Mouse (Mus musculus) heart, adult 2 months (tissue): ENCODE results near the gene D930007J09Rik. TPM values are rescaled to one million over a fixed set of nuclear protein-coding genes. Genes with fewer than 3 reads are reported as not detected.

Experiments used
- DNase-seq, 2 experiments: peaks; one replicate each; pipeline ENCODE4 v3.0.0; 2021
- H3K27ac ChIP-seq: fragments of 200-600 bp; 2 replicates; pipeline ENCODE4 v1.8.1; 2022
- H3K27me3 ChIP-seq: fragments of 200-500 bp; 2 replicates; pipeline ENCODE4 v1.6.1; 2012; ENCODE audit warnings: mild to moderate bottlenecking, low read length, inconsistent platforms, mixed read lengths; ENCODE audit not compliant: control insufficient read depth, insufficient read depth
- H3K36me3 ChIP-seq: fragments of 200-500 bp; 2 replicates; pipeline ENCODE4 v1.6.1; 2012; ENCODE audit warnings: low read length, inconsistent platforms; ENCODE audit not compliant: control insufficient read depth, insufficient read depth
- H3K4me1 ChIP-seq: fragments of 200-500 bp; 2 replicates; pipeline ENCODE4 v1.6.1; 2011; ENCODE audit warnings: low read length; ENCODE audit not compliant: control insufficient read depth, insufficient read depth
- H3K4me3 ChIP-seq: fragments of 200-600 bp; 2 replicates; pipeline ENCODE4 v1.8.1; 2022
- H3K79me2 ChIP-seq: fragments of 200-500 bp; replicated peaks from 2 replicates; pipeline ENCODE4 v1.6.1; 2012; ENCODE audit warnings: mild to moderate bottlenecking, inconsistent platforms, low read length, moderate library complexity, mixed read lengths; ENCODE audit not compliant: control insufficient read depth, insufficient read depth
- H3K9ac ChIP-seq: fragments of 200-500 bp; 2 replicates; pipeline ENCODE4 v1.6.1; 2012; ENCODE audit warnings: low read depth, mild to moderate bottlenecking, control low read depth, inconsistent platforms, low read length, mixed read lengths
- CTCF ChIP-seq: fragments of 200-600 bp; IDR thresholded peaks from 2 replicates; pipeline ENCODE4 v1.8.1; 2022; ENCODE audit warnings: antibody characterized with exemption, mild to moderate bottlenecking, moderate library complexity
- EP300 ChIP-seq: fragments of 200-500 bp; IDR thresholded peaks from 2 replicates; pipeline ENCODE4 v1.6.1; 2011; ENCODE audit warnings: low read depth, low read length, control low read depth; ENCODE audit not compliant: insufficient read depth
- POLR2A ChIP-seq: fragments of 200-500 bp; IDR thresholded peaks from 2 replicates; pipeline ENCODE4 v1.6.1; 2011; ENCODE audit warnings: mild to moderate bottlenecking, low read depth, low read length, control low read depth; ENCODE audit not compliant: insufficient read depth
- WGBS: fragments of 180-500 bp; shearing (Covaris S2); methylation state at CpG from one replicate; pipeline ENCODE4 v1.1.7; 2018; 5-methylcytosine and 5-hydroxymethylcytosine counted together
- intact Hi-C: fragments of 180-260 bp; cut with DNase I; formaldehyde crosslinking; loops from one replicate; pipeline ENCODE4 v1.15.1; 2025
- polyA plus RNA-seq: library from polyadenylated mRNA; depleted of rRNA; stranded (reverse); fragments of >200 nt; gene quantifications from 2 replicates; pipeline ENCODE4 v1.2.3, GENCODE M21; 2012
- total RNA-seq, 2 experiments: library from RNA; stranded (reverse); gene quantifications; 2 replicates each; pipeline ENCODE4 v1.2.3; 2021

Gene D930007J09Rik
- total and polyA plus RNA-seq, 3 experiments = not detected

DNA sequence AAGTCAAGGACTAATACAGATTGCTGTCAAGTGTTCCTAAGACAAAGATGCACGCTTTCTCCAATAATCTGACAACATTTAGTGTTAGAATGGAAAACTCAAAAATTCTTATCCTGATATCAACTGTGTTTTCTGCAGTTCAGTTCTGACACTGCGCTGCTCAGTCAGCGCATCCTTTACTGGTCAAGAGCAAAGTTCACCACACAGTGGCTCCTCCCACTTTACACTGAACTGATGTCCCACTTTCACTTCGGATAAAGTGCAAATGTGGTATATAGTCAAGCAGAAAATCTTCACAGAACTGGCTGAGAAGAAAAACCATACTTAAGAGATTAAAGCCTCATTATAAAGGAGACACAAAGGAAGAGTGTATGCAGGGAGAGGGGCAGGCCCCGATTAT is 7.5 kb downstream of the D930007J09Rik start:
- H3K79me2 ChIP-seq = no peaks in the 10 kb centered on the region
- no peak overlapping the region for H3K4me3 ChIP-seq
- no peaks in the 10 kb centered on the region for H3K4me1 ChIP-seq
- no peak overlapping the region for H3K9ac ChIP-seq
- no peaks in the 10 kb centered on the region for H3K27me3 ChIP-seq
- TF ChIP-seq POLR2A (no peak), CTCF (no peak), EP300 (no peak)
- H3K27ac ChIP-seq = peak overlapping the region; percentile 66
- 86% methylated on average over 5 of the region's 5 CpGs for WGBS
- no peaks in the 10 kb centered on the region for H3K36me3 ChIP-seq
- intact Hi-C loops = no loop called here
- DNase-seq = no peak

- peak overlapping the region; percentile 66 for H3K27ac ChIP-seq
Observed at GRCm38 (mm10) chr13:32794619-32795018, 8.0 kb downstream of the D930007J09Rik start.

DNA sequence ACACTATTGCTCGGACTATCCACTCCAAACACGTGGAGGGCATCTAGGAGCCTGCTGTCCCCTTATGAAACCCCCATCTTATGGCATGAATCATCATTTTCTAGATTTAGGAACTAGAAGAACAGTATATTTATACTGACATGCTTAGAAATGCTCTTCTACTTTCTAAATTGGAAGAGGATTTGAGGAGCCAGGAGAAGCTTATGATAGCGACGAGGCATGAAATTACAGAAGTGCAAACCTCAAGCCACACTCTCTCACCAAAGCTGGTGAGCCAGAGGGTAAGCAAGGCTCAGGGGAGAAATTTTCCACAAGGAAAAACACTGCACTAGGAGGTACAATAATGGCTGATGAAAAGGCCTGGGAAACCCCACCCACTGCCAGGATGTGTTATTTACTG is 12.9 kb downstream of the D930007J09Rik start:
- no peaks in the 10 kb centered on the region for H3K27me3 ChIP-seq
- no peaks in the 10 kb centered on the region for H3K4me1 ChIP-seq
- no peaks in the 10 kb centered on the region for H3K79me2 ChIP-seq
- WGBS = 76% methylated on average over 4 of the region's 4 CpGs
- H3K27ac ChIP-seq = no peak overlapping the region
- H3K9ac ChIP-seq = no peak overlapping the region
- intact Hi-C loops = no loop called here
- DNase-seq = no peak
- no peaks in the 10 kb centered on the region for H3K36me3 ChIP-seq
- TF ChIP-seq POLR2A (no peak), EP300 (no peak), CTCF (no peak)
- H3K4me3 ChIP-seq = no peak overlapping the region

More at GRCm38 (mm10) chr13:32794619-32795018, 8.0 kb downstream of the D930007J09Rik start:
- Histone ChIP-seq H3K79me2 (no peaks in the 10 kb centered on the region), H3K9ac (no peak overlapping the region), H3K27me3 (no peaks in the 10 kb centered on the region), H3K4me3 (no peak overlapping the region), H3K36me3 (no peaks in the 10 kb centered on the region), H3K4me1 (no peaks in the 10 kb centered on the region)
- WGBS = 33% methylated on average over 2 of the region's 2 CpGs
- peak; percentile 97 for TF ChIP-seq EP300
- no peak for TF ChIP-seq CTCF
- no peak for TF ChIP-seq POLR2A
- intact Hi-C loops = no loop called here
- DNase-seq = peak; percentile 42 to 80

- Histone ChIP-seq H3K36me3 (no peaks in the 10 kb centered on the region), H3K79me2 (no peaks in the 10 kb centered on the region), H3K4me1 (no peaks in the 10 kb centered on the region), H3K9ac (no peak overlapping the region), H3K27ac (no peak overlapping the region), H3K27me3 (no peaks in the 10 kb centered on the region), H3K4me3 (no peak overlapping the region)
- no peak for TF ChIP-seq POLR2A
- TF ChIP-seq CTCF = no peak
- TF ChIP-seq EP300 = no peak
- DNase-seq = no peak
- intact Hi-C loops = no loop called here
- 79% methylated on average over 2 of the region's 2 CpGs for WGBS
Observed at GRCm38 (mm10) chr13:32787584-32787983, 15.1 kb downstream of the D930007J09Rik start.

- no peak within 1 kb of the TSS for H3K4me3 ChIP-seq
- intact Hi-C loops = no loop called here
- H3K79me2 ChIP-seq = no peaks in the 10 kb centered on the region
- peaks cover 1% of the 10 kb centered on the region for H3K4me1 ChIP-seq
- H3K36me3 ChIP-seq = no peaks in the 10 kb centered on the region
- H3K27me3 ChIP-seq = no peaks in the 10 kb centered on the region
- DNase-seq = no peak
- H3K27ac ChIP-seq = no peak within 1 kb of the TSS
- TF ChIP-seq EP300 = no peak
- no peak for TF ChIP-seq CTCF
- no peak for TF ChIP-seq POLR2A
- H3K9ac ChIP-seq = no peak within 1 kb of the TSS
- 66% methylated on average over 8 of the region's 8 CpGs for WGBS
Observed at GRCm38 (mm10) chr13:32783816-32784215, 18.8 kb downstream of the D930007J09Rik start, which contains the start of gene Mylk4. TSS of gene Mylk4 (minus strand) at chr13:32783954.

DNA sequence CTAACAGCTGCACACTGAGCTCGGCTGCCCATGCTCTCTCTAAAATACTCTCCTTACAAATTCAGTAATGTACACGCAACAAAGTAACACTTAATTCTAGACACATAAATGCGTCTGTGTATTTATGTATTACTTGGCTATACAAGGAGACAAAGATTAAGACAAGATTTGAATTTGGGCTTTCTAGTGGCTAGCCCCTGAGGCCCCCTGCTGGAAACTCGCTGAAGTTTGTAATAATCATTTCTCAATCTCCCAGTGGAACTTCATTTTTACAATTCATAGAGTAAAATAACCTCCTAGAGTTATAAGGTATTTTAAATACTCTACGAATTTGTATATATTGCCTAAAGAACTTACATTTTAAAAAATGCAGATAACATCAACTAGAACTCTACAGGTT is 19.6 kb downstream of the D930007J09Rik start:
- Histone ChIP-seq H3K79me2 (no peaks in the 10 kb centered on the region), H3K4me3 (no peak overlapping the region), H3K27me3 (no peaks in the 10 kb centered on the region), H3K9ac (no peak overlapping the region), H3K36me3 (no peaks in the 10 kb centered on the region), H3K4me1 (peaks cover 2% of the 10 kb centered on the region), H3K27ac (no peak overlapping the region)
- WGBS = 48% methylated on average over 5 of the region's 5 CpGs
- intact Hi-C loops = no loop called here
- no peak for DNase-seq
- TF ChIP-seq CTCF (peak; percentile 70), POLR2A (no peak)
